Mouse (Mus musculus): ENCODE data around the gene Calhm1. TPM values are rescaled to one million over a fixed set of nuclear protein-coding genes. Genes with fewer than 3 reads are reported as not detected.
A peak's percentile ranks its signal among the peaks of the same experiment; 100 is the strongest.

Calhm1 gene
- polyA plus RNA-seq (2016; fragmentation: Nextera tagmentation; extraction: Ambion mirVana) = not detected in 2 replicates

- Histone ChIP-seq H3K4me1 (no peaks in the 10 kb centered on the region), H3K4me2 (replicated peaks) (no peak within 1 kb of the TSS), H3K27me3 (0 out of 2 replicates have a peak, but pooled peaks cover 3% of the 10 kb centered on the region), H3K36me3 (no peaks in the 10 kb centered on the region), H3K27ac (no peak within 1 kb of the TSS), H3K4me3 (no peak within 1 kb of the TSS), H3K9ac (no peak within 1 kb of the TSS), H3K9me3 (no peaks in the 10 kb centered on the region)
- ATAC-seq (ENCODE audit: insufficient number of reproducible peaks, insufficient read depth, low FRiP score, low TSS enrichment) = no peak
- 88% methylated on average over 6 of the region's 6 CpGs for WGBS
Observed at GRCm38 (mm10) chr19:47144154-47144553, at the start of gene Calhm1. Gene Calhm1, minus strand, starts transcription at chr19:47144254.

- no peaks in the 10 kb centered on the region for H3K9me3 ChIP-seq
- 92% methylated on average over 5 of the region's 5 CpGs for WGBS
- no peak overlapping the region for H3K27ac ChIP-seq
Observed at GRCm38 (mm10) chr19:47192158-47192557, 48.1 kb upstream of the Calhm1 start.

GRCm38 (mm10) chr19:47188515-47189128 is 44.6 kb upstream of the Calhm1 start:
- Histone ChIP-seq H3K27ac (no peak overlapping the region), H3K9me3 (no peaks in the 10 kb centered on the region), H3K9ac (no peak overlapping the region), H3K4me2 (replicated peaks) (no peak overlapping the region), H3K4me3 (no peak overlapping the region), H3K27me3 (no peaks in the 10 kb centered on the region), H3K4me1 (peaks cover 20% of the 10 kb centered on the region), H3K36me3 (no peaks in the 10 kb centered on the region)
- ATAC-seq (ENCODE audit: insufficient number of reproducible peaks, insufficient read depth, low FRiP score, low TSS enrichment) = no peak
- 58% methylated on average over 11 of the region's 11 CpGs for WGBS

More at GRCm38 (mm10) chr19:47192158-47192557, 48.1 kb upstream of the Calhm1 start:
- H3K4me2 ChIP-seq (replicated peaks) = no peak overlapping the region
- H3K9ac ChIP-seq = no peak overlapping the region
- H3K4me1 ChIP-seq = peaks cover 8% of the 10 kb centered on the region
- no peaks in the 10 kb centered on the region for H3K36me3 ChIP-seq
- H3K4me3 ChIP-seq = no peak overlapping the region
- H3K27me3 ChIP-seq = no peaks in the 10 kb centered on the region
- ATAC-seq (ENCODE audit: insufficient number of reproducible peaks, insufficient read depth, low FRiP score, low TSS enrichment) = no peak

GRCm38 (mm10) chr19:47186514-47187275 is 42.6 kb upstream of the Calhm1 start:
- Histone ChIP-seq H3K27ac (no peak overlapping the region), H3K4me1 (peaks cover 20% of the 10 kb centered on the region), H3K36me3 (no peaks in the 10 kb centered on the region), H3K4me3 (no peak overlapping the region), H3K9me3 (peaks cover 5% of the 10 kb centered on the region), H3K4me2 (replicated peaks) (no peak overlapping the region), H3K27me3 (no peaks in the 10 kb centered on the region), H3K9ac (no peak overlapping the region)
- 42% methylated on average over 15 of the region's 15 CpGs for WGBS
- no peak for ATAC-seq (ENCODE audit: insufficient number of reproducible peaks, insufficient read depth, low FRiP score, low TSS enrichment)

GRCm38 (mm10) chr19:47184736-47185135 is 40.7 kb upstream of the Calhm1 start:
- H3K27ac ChIP-seq = no peak overlapping the region
- no peaks in the 10 kb centered on the region for H3K36me3 ChIP-seq
- no peak overlapping the region for H3K4me3 ChIP-seq
- ATAC-seq (ENCODE audit: insufficient number of reproducible peaks, insufficient read depth, low FRiP score, low TSS enrichment) = no peak
- H3K27me3 ChIP-seq = peaks cover 15% of the 10 kb centered on the region
- peaks cover 8% of the 10 kb centered on the region for H3K9me3 ChIP-seq
- H3K4me2 ChIP-seq (replicated peaks) = no peak overlapping the region
- H3K4me1 ChIP-seq = peaks cover 21% of the 10 kb centered on the region
- no peak overlapping the region for H3K9ac ChIP-seq
- 66% methylated on average over 4 of the region's 4 CpGs for WGBS

GRCm38 (mm10) chr19:47184221-47184620 is 40.2 kb upstream of the Calhm1 start:
- Histone ChIP-seq H3K27me3 (peaks cover 20% of the 10 kb centered on the region), H3K9ac (no peak overlapping the region), H3K4me1 (peaks cover 26% of the 10 kb centered on the region), H3K36me3 (no peaks in the 10 kb centered on the region), H3K4me3 (no peak overlapping the region), H3K4me2 (replicated peaks) (no peak overlapping the region), H3K27ac (no peak overlapping the region), H3K9me3 (peaks cover 8% of the 10 kb centered on the region)
- no peak for ATAC-seq (ENCODE audit: insufficient number of reproducible peaks, insufficient read depth, low FRiP score, low TSS enrichment)
- 51% methylated on average over 8 of the region's 8 CpGs for WGBS

- peaks cover 31% of the 10 kb centered on the region for H3K27me3 ChIP-seq
Observed at GRCm38 (mm10) chr19:47180011-47180410, 36.0 kb upstream of the Calhm1 start.

GRCm38 (mm10) chr19:47179272-47179809 is 35.3 kb upstream of the Calhm1 start:
- peaks cover 11% of the 10 kb centered on the region for H3K4me1 ChIP-seq
- peak overlapping the region; percentile 68 for H3K4me3 ChIP-seq
- under 1% methylated on average over 38 of the region's 42 CpGs for WGBS
- 0 out of 2 replicates have a peak, but pooled peaks have one; percentile 57 for ATAC-seq (ENCODE audit: insufficient number of reproducible peaks, insufficient read depth, low FRiP score, low TSS enrichment)
- H3K36me3 ChIP-seq = no peaks in the 10 kb centered on the region
- peaks cover 31% of the 10 kb centered on the region for H3K27me3 ChIP-seq
- peak overlapping the region; percentile 73 for H3K9ac ChIP-seq
- H3K9me3 ChIP-seq = peaks cover 8% of the 10 kb centered on the region
- peak overlapping the region; percentile 50; the same call in 1 of the 2 replicates for H3K27ac ChIP-seq
- H3K4me2 ChIP-seq (replicated peaks) = peak overlapping the region; percentile 93

More at GRCm38 (mm10) chr19:47180011-47180410, 36.0 kb upstream of the Calhm1 start:
- no peaks in the 10 kb centered on the region for H3K36me3 ChIP-seq
- peaks cover 8% of the 10 kb centered on the region for H3K9me3 ChIP-seq
- peak overlapping the region; percentile 93 for H3K4me2 ChIP-seq (replicated peaks)
- H3K4me3 ChIP-seq = peak overlapping the region; percentile 68
- peaks cover 14% of the 10 kb centered on the region for H3K4me1 ChIP-seq
- 9% methylated on average over 8 of the region's 8 CpGs for WGBS
- no peak overlapping the region for H3K9ac ChIP-seq
- no peak for ATAC-seq (ENCODE audit: insufficient number of reproducible peaks, insufficient read depth, low FRiP score, low TSS enrichment)
- no peak overlapping the region for H3K27ac ChIP-seq

GRCm38 (mm10) chr19:47178431-47179271 is 34.6 kb upstream of the Calhm1 start, which contains the start of gene Neurl1a:
Gene Neurl1a, plus strand, starts transcription at chr19:47178820.
- Histone ChIP-seq H3K4me2 (replicated peaks) (peak within 1 kb of the TSS; percentile 93), H3K36me3 (no peaks in the 10 kb centered on the region), H3K9ac (peak within 1 kb of the TSS; percentile 73), H3K4me3 (peak within 1 kb of the TSS; percentile 68), H3K27ac (peak within 1 kb of the TSS; percentile 50; the same call in 1 of the 2 replicates), H3K4me1 (peaks cover 6% of the 10 kb centered on the region), H3K9me3 (peaks cover 8% of the 10 kb centered on the region), H3K27me3 (peaks cover 31% of the 10 kb centered on the region)
- ATAC-seq (ENCODE audit: insufficient number of reproducible peaks, insufficient read depth, low FRiP score, low TSS enrichment) = peak; percentile 36; the same call in 1 of the 2 replicates
- WGBS = under 1% methylated on average over 77 of the region's 98 CpGs

- ATAC-seq (ENCODE audit: insufficient number of reproducible peaks, insufficient read depth, low FRiP score, low TSS enrichment) = no peak
- Histone ChIP-seq H3K9me3 (peaks cover 8% of the 10 kb centered on the region), H3K4me3 (peak overlapping the region; percentile 68), H3K36me3 (no peaks in the 10 kb centered on the region), H3K4me1 (peaks cover 6% of the 10 kb centered on the region), H3K4me2 (replicated peaks) (peak overlapping the region; percentile 93), H3K27me3 (peaks cover 31% of the 10 kb centered on the region), H3K27ac (no peak overlapping the region), H3K9ac (no peak overlapping the region)
- WGBS = 17% methylated on average over 10 of the region's 10 CpGs
Observed at GRCm38 (mm10) chr19:47178001-47178400, 33.9 kb upstream of the Calhm1 start.

- H3K4me1 ChIP-seq = peaks cover 6% of the 10 kb centered on the region
- no peak overlapping the region for H3K27ac ChIP-seq
- ATAC-seq (ENCODE audit: insufficient number of reproducible peaks, insufficient read depth, low FRiP score, low TSS enrichment) = no peak
- no peak overlapping the region for H3K4me3 ChIP-seq
- H3K9ac ChIP-seq = no peak overlapping the region
- 83% methylated on average over 2 of the region's 2 CpGs for WGBS
- no peaks in the 10 kb centered on the region for H3K36me3 ChIP-seq
- H3K27me3 ChIP-seq = peaks cover 31% of the 10 kb centered on the region
- no peak overlapping the region for H3K4me2 ChIP-seq (replicated peaks)
- H3K9me3 ChIP-seq = peaks cover 6% of the 10 kb centered on the region
Observed at GRCm38 (mm10) chr19:47176916-47177505, 33.0 kb upstream of the Calhm1 start.

Measured in embryonic facial prominence, embryonic 12.5 days (tissue).